Mouse (Mus musculus): ENCODE data around the gene Utp20. TPM values are rescaled to one million over a fixed set of nuclear protein-coding genes. Genes with fewer than 3 reads are reported as not detected.

Utp20 gene
- 24.0 TPM for polyA plus RNA-seq (2017; shearing (Covaris generic))

GRCm38 (mm10) chr10:88826188-88826946 is at the start of gene Utp20:
TSS of gene Utp20 (minus strand) at chr10:88826804.

GRCm38 (mm10) chr10:88730571-88731495 is 95.8 kb downstream of the Utp20 start, which contains the start of gene Arl1:
TSS of gene Arl1 (plus strand) at chr10:88730858.

Other genes with a start within 250 kb of the Utp20 start
- not detected for gene Mybpc1, start 221.7 kb downstream of the Utp20 start, polyA plus RNA-seq (2017; shearing (Covaris generic))
- 2.6 TPM for gene Spic, start 141.8 kb downstream of the Utp20 start, polyA plus RNA-seq (2017; shearing (Covaris generic))
- gene Arl1, start 95.9 kb downstream of the Utp20 start, polyA plus RNA-seq (2017; shearing (Covaris generic)), result 85.2 TPM
- gene Slc5a8, start 59.2 kb upstream of the Utp20 start, polyA plus RNA-seq (2017; shearing (Covaris generic)), result 0.05 TPM

All from activated CD4-positive, CD25-positive, alpha-beta regulatory T cell, adult 9 weeks (primary cell).